In the genomic region with DNA sequence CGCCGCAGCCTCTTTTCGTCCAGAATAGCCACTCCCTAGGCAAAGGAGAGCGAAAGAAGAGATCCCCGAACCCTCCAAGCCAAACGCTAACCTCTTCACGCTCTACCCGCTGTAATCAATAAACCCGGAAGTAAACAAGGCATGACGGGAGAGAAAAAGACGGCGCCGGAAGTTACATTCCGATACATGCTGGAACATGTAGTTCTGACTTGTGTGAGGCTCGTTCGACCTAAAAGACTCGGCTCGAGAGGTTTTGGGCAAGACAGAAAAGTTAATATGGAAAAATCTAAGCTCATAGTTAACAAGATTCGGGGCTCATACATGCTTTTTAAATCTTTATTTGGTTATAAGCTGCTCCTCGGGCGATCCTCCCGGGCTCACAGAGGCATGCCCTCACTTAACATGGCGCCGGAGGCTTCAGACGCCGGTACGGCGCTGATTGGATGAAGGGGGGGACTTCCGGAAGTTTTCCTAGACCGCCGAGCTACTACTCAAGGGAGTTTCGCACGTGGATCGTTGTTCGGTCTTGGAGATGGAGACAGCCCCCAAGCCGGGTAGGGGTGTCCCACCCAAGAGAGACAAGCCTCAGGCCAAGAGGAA, we compare ENCODE assay signal across 8 mouse cellular contexts. TPM values are rescaled to one million over a fixed set of nuclear protein-coding genes. Genes with fewer than 3 reads are reported as not detected.
DNase-seq lines count a peak whose midpoint lies in the region; ATAC-seq and TF ChIP-seq lines count a peak whose summit lies in the region.

A gene (minus strand): TSS at position 138 of the 600 bp plus-strand sequence.
A gene (plus strand): TSS at position 455 of the 600 bp plus-strand sequence.

- DNase-seq in CD4-positive helper T cell, adult 2 months (ENCODE audit: low read depth, low spot score): peak; percentile 93
- DNase-seq in brain, embryonic 14.5 days (ENCODE audit: low read depth): peak; percentile 98
- DNase-seq in midbrain, postnatal 0 days (ENCODE audit: low spot score): peak; percentile 94
- DNase-seq in spleen, postnatal 14 days (ENCODE audit: low spot score in 2 of 2): peak; percentile 68 to 82

- TF ChIP-seq CTCF in brain, embryonic 14.5 days (IDR thresholded peaks at IDR 0.05; ENCODE audit: borderline replicate concordance, extremely low read depth, insufficient read depth, insufficient read length): no peak
- no peak for TF ChIP-seq CTCF in midbrain, postnatal 0 days (IDR thresholded peaks at IDR 0.05)

- H3K36me3 ChIP-seq in erythroblast, embryonic 14.5 days (ENCODE audit: control insufficient read depth): peaks cover 58% of the 10 kb centered on the region
- H3K36me3 ChIP-seq in heart, embryonic 11.5 days (ENCODE audit: control insufficient read depth, insufficient read depth, low read length): peaks cover 17% of the 10 kb centered on the region
- peaks cover 66% of the 10 kb centered on the region for H3K36me3 ChIP-seq in kidney, embryonic 15.5 days
- peaks cover 53% of the 10 kb centered on the region for H3K36me3 ChIP-seq in limb, embryonic 15.5 days
- peaks cover 25% of the 10 kb centered on the region for H3K36me3 ChIP-seq in midbrain, postnatal 0 days (ENCODE audit: insufficient read depth, low read length)

- peak within 1 kb of the TSS; percentile 84 for H3K4me2 ChIP-seq in heart, embryonic 11.5 days
- peak within 1 kb of the TSS; percentile 94 for H3K4me2 ChIP-seq in kidney, embryonic 15.5 days
- H3K4me2 ChIP-seq in limb, embryonic 15.5 days: peak within 1 kb of the TSS; percentile 93
- peak within 1 kb of the TSS; percentile 98 for H3K4me2 ChIP-seq in midbrain, postnatal 0 days (ENCODE audit: low read depth, low read length, poor library complexity, severe bottlenecking)

- peak within 1 kb of the TSS; percentile 96 for H3K4me3 ChIP-seq in erythroblast, embryonic 14.5 days (replicated peaks)
- peak within 1 kb of the TSS; percentile 88 for H3K4me3 ChIP-seq in heart, embryonic 11.5 days (ENCODE audit: low read depth, low read length)
- peak within 1 kb of the TSS; percentile 90 for H3K4me3 ChIP-seq in kidney, embryonic 15.5 days (replicated peaks)
- H3K4me3 ChIP-seq in limb, embryonic 15.5 days: peak within 1 kb of the TSS; percentile 72
- H3K4me3 ChIP-seq in midbrain, postnatal 0 days (ENCODE audit: low read depth, low read length): peak within 1 kb of the TSS; percentile 72

- H3K9ac ChIP-seq in heart, embryonic 11.5 days (ENCODE audit: low read depth, low read length): peak within 1 kb of the TSS; percentile 87
- peak within 1 kb of the TSS; percentile 86 for H3K9ac ChIP-seq in kidney, embryonic 15.5 days
- peak within 1 kb of the TSS; percentile 79 for H3K9ac ChIP-seq in limb, embryonic 15.5 days
- peak within 1 kb of the TSS; percentile 65 for H3K9ac ChIP-seq in midbrain, postnatal 0 days (replicated peaks; ENCODE audit: low read length, poor library complexity, severe bottlenecking)

- H3K27me3 ChIP-seq in erythroblast, embryonic 14.5 days (ENCODE audit: control insufficient read depth): no peaks in the 10 kb centered on the region
- no peaks in the 10 kb centered on the region for H3K27me3 ChIP-seq in heart, embryonic 11.5 days (ENCODE audit: control insufficient read depth, insufficient read depth, low read length)
- H3K27me3 ChIP-seq in kidney, embryonic 15.5 days: no peaks in the 10 kb centered on the region
- no peaks in the 10 kb centered on the region for H3K27me3 ChIP-seq in limb, embryonic 15.5 days
- no peaks in the 10 kb centered on the region for H3K27me3 ChIP-seq in midbrain, postnatal 0 days (ENCODE audit: insufficient read depth, low read length)

- H3K4me1 ChIP-seq in erythroblast, embryonic 14.5 days (ENCODE audit: control insufficient read depth): peaks cover 53% of the 10 kb centered on the region
- peaks cover 13% of the 10 kb centered on the region for H3K4me1 ChIP-seq in heart, embryonic 11.5 days (ENCODE audit: control insufficient read depth, insufficient read depth, low read length)
- H3K4me1 ChIP-seq in kidney, embryonic 15.5 days: peaks cover 25% of the 10 kb centered on the region
- peaks cover 23% of the 10 kb centered on the region for H3K4me1 ChIP-seq in limb, embryonic 15.5 days
- H3K4me1 ChIP-seq in midbrain, postnatal 0 days (ENCODE audit: insufficient read depth, low read length): peaks cover 16% of the 10 kb centered on the region

- no peak for TF ChIP-seq POLR2A in brain, embryonic 14.5 days (IDR thresholded peaks at IDR 0.05; ENCODE audit: borderline replicate concordance, extremely low read depth, insufficient read depth, insufficient read length, poor library complexity, severe bottlenecking)

- ATAC-seq in heart, embryonic 11.5 days (replicated peaks; ENCODE audit: insufficient number of reproducible peaks, low FRiP score, low TSS enrichment): peak; percentile 77
- peak; percentile 87 for ATAC-seq in kidney, embryonic 15.5 days (replicated peaks; ENCODE audit: low FRiP score)
- ATAC-seq in limb, embryonic 15.5 days (ENCODE audit: insufficient number of reproducible peaks, low FRiP score, low TSS enrichment, low read depth): peak; percentile 84
- ATAC-seq in midbrain, postnatal 0 days (ENCODE audit: low FRiP score): peak; percentile 91

- WGBS in heart, embryonic 11.5 days (ENCODE audit: insufficient replicate concordance): under 1% methylated on average over 36 of the region's 36 CpGs
- under 1% methylated on average over 36 of the region's 36 CpGs for WGBS in kidney, embryonic 15.5 days
- WGBS in limb, embryonic 15.5 days: under 1% methylated on average over 36 of the region's 36 CpGs
- WGBS in midbrain, postnatal 0 days: under 1% methylated on average over 36 of the region's 36 CpGs

- H3K27ac ChIP-seq in heart, embryonic 11.5 days (ENCODE audit: low read depth, low read length): no peak within 1 kb of the TSS
- peak within 1 kb of the TSS; percentile 82 for H3K27ac ChIP-seq in kidney, embryonic 15.5 days
- H3K27ac ChIP-seq in limb, embryonic 15.5 days: peak within 1 kb of the TSS; percentile 74
- H3K27ac ChIP-seq in midbrain, postnatal 0 days (ENCODE audit: low read depth, low read length): no peak within 1 kb of the TSS

- H3K9me3 ChIP-seq in erythroblast, embryonic 14.5 days (ENCODE audit: control insufficient read depth, low read length): no peaks in the 10 kb centered on the region
- no peaks in the 10 kb centered on the region for H3K9me3 ChIP-seq in heart, embryonic 11.5 days (replicated peaks; ENCODE audit: control insufficient read depth, low read length)
- H3K9me3 ChIP-seq in kidney, embryonic 15.5 days (replicated peaks): no peaks in the 10 kb centered on the region
- no peaks in the 10 kb centered on the region for H3K9me3 ChIP-seq in limb, embryonic 15.5 days
- no peaks in the 10 kb centered on the region for H3K9me3 ChIP-seq in midbrain, postnatal 0 days (ENCODE audit: low read length)

RNA-seq across cellular contexts. Expression of the first gene that starts in this region (rescaled TPM):
- polyA plus RNA-seq in brain, embryonic 14.5 days (2012; rRNA removed): 85.7 and 97.5 TPM in 2 replicates
- polyA plus RNA-seq in erythroblast, embryonic 14.5 days (2012): 48.7 and 66.5 TPM in 2 replicates
- 147 and 151 TPM in 2 replicates for polyA plus RNA-seq in heart, embryonic 11.5 days (2014; fragmentation: Nextera tagmentation; extraction: Ambion mirVana)
- polyA plus RNA-seq in kidney, embryonic 15.5 days (2015; fragmentation: Nextera tagmentation; extraction: Ambion mirVana): 171 and 183 TPM in 2 replicates
- polyA plus RNA-seq in limb, embryonic 15.5 days (2015; fragmentation: Nextera tagmentation; extraction: Ambion mirVana): 132 and 139 TPM in 2 replicates
- 47.9 and 60.9 TPM in 2 replicates for total RNA-seq in midbrain, postnatal 0 days (2014; rRNA removed)
- 170 and 185 TPM in 2 replicates for polyA plus RNA-seq in midbrain, postnatal 0 days (2015; fragmentation: Nextera tagmentation; extraction: Ambion mirVana)

RNA-seq across cellular contexts. Expression of the second gene that starts in this region (rescaled TPM):
- 22.8 and 29.3 TPM in 2 replicates for polyA plus RNA-seq in brain, embryonic 14.5 days (2012; rRNA removed)
- 6.0 and 6.7 TPM in 2 replicates for polyA plus RNA-seq in erythroblast, embryonic 14.5 days (2012)
- 18.3 and 19.7 TPM in 2 replicates for polyA plus RNA-seq in heart, embryonic 11.5 days (2014; fragmentation: Nextera tagmentation; extraction: Ambion mirVana)
- polyA plus RNA-seq in kidney, embryonic 15.5 days (2015; fragmentation: Nextera tagmentation; extraction: Ambion mirVana): 41.8 and 44.0 TPM in 2 replicates
- polyA plus RNA-seq in limb, embryonic 15.5 days (2015; fragmentation: Nextera tagmentation; extraction: Ambion mirVana): 31.4 and 36.0 TPM in 2 replicates
- 14.3 and 15.7 TPM in 2 replicates for total RNA-seq in midbrain, postnatal 0 days (2014; rRNA removed)
- polyA plus RNA-seq in midbrain, postnatal 0 days (2015; fragmentation: Nextera tagmentation; extraction: Ambion mirVana): 14.6 and 17.3 TPM in 2 replicates

Comparison
In these comparisons a context has a peak if more than half of its experiments do, and no peak if none do; other contexts are left out.
1. H3K27ac ChIP-seq: peak in kidney, embryonic 15.5 days (single experiment) and limb, embryonic 15.5 days (single experiment); none in heart, embryonic 11.5 days (single experiment) and midbrain, postnatal 0 days (single experiment).
2. Peak in every context shown above with its lines, with median percentiles within 50 percentile points of each other: DNase-seq, H3K4me3 ChIP-seq, ATAC-seq, H3K4me2 ChIP-seq and H3K9ac ChIP-seq.